Mouse (Mus musculus): ENCODE results near the gene Emilin2. TPM values are rescaled to one million over a fixed set of nuclear protein-coding genes. Genes with fewer than 3 reads are reported as not detected.

The Emilin2 gene
- polyA plus RNA-seq, 1 experiment from 2014 or later = 12.0 TPM

GRCm38 (mm10) chr17:71216263-71216662 lies 95.5 kb downstream of the Emilin2 start:
- 69% methylated on average over 2 of the region's 2 CpGs for WGBS (ENCODE audit: insufficient replicate concordance)
- Histone ChIP-seq H3K4me2 (ENCODE audit: low read depth, low read length) (peak overlapping the region; percentile 29), H3K27ac (ENCODE audit: low read depth) (peak overlapping the region; percentile 5; the same call in 1 of the 2 replicates), H3K27me3 (ENCODE audit: insufficient read depth, low read length) (no peaks in the 10 kb centered on the region), H3K9ac (replicated peaks) (0 out of 2 replicates have a peak overlapping the region, but pooled peaks have one; percentile 8), H3K4me1 (ENCODE audit: insufficient read depth) (peaks cover 41% of the 10 kb centered on the region), H3K9me3 (ENCODE audit: low read length) (no peaks in the 10 kb centered on the region), H3K4me3 (ENCODE audit: low read depth, low read length) (no peak overlapping the region), H3K36me3 (replicated peaks; ENCODE audit: insufficient read depth, low read length) (peaks cover 46% of the 10 kb centered on the region)
- ATAC-seq = no peak
- TF ChIP-seq CTCF (IDR thresholded peaks at IDR 0.05; ENCODE audit: low read depth) (no peak), EP300 (IDR thresholded peaks at IDR 0.05; ENCODE audit: low read depth) (no peak)
- no peak for DNase-seq

GRCm38 (mm10) chr17:71215241-71215839 lies 96.4 kb downstream of the Emilin2 start:
- peaks cover 38% of the 10 kb centered on the region for H3K36me3 ChIP-seq (replicated peaks; ENCODE audit: insufficient read depth, low read length)
- peaks cover 45% of the 10 kb centered on the region for H3K4me1 ChIP-seq (ENCODE audit: insufficient read depth)
- peak overlapping the region; percentile 39; the same call in 1 of the 2 replicates for H3K9ac ChIP-seq (replicated peaks)
- no peak for TF ChIP-seq EP300 (IDR thresholded peaks at IDR 0.05; ENCODE audit: low read depth)
- no peak for TF ChIP-seq CTCF (IDR thresholded peaks at IDR 0.05; ENCODE audit: low read depth)
- no peaks in the 10 kb centered on the region for H3K27me3 ChIP-seq (ENCODE audit: insufficient read depth, low read length)
- peak overlapping the region; percentile 33 for H3K4me3 ChIP-seq (ENCODE audit: low read depth, low read length)
- no peaks in the 10 kb centered on the region for H3K9me3 ChIP-seq (ENCODE audit: low read length)
- H3K4me2 ChIP-seq (ENCODE audit: low read depth, low read length) = peak overlapping the region; percentile 63
- 35% methylated on average over 2 of the region's 2 CpGs for WGBS (ENCODE audit: insufficient replicate concordance)
- DNase-seq (no peak), ATAC-seq (no peak)
- H3K27ac ChIP-seq (ENCODE audit: low read depth) = peak overlapping the region; percentile 64; the same call in 1 of the 2 replicates

GRCm38 (mm10) chr17:71214514-71215240 lies 97.1 kb downstream of the Emilin2 start:
- Histone ChIP-seq H3K9me3 (ENCODE audit: low read length) (no peaks in the 10 kb centered on the region), H3K27ac (ENCODE audit: low read depth) (peak overlapping the region; percentile 64), H3K4me1 (ENCODE audit: insufficient read depth) (peaks cover 51% of the 10 kb centered on the region), H3K4me2 (ENCODE audit: low read depth, low read length) (peak overlapping the region; percentile 63), H3K36me3 (replicated peaks; ENCODE audit: insufficient read depth, low read length) (peaks cover 39% of the 10 kb centered on the region), H3K4me3 (ENCODE audit: low read depth, low read length) (peak overlapping the region; percentile 33), H3K27me3 (ENCODE audit: insufficient read depth, low read length) (no peaks in the 10 kb centered on the region), H3K9ac (replicated peaks) (peak overlapping the region; percentile 39)
- 34% methylated on average over 17 of the region's 17 CpGs for WGBS (ENCODE audit: insufficient replicate concordance)
- ATAC-seq = no peak
- TF ChIP-seq CTCF (IDR thresholded peaks at IDR 0.05; ENCODE audit: low read depth) (no peak), EP300 (IDR thresholded peaks at IDR 0.05; ENCODE audit: low read depth) (no peak; the same call in 1 of the 2 replicates)
- DNase-seq = no peak

- Histone ChIP-seq H3K4me3 (ENCODE audit: low read depth, low read length) (no peak overlapping the region), H3K4me1 (ENCODE audit: insufficient read depth) (peaks cover 54% of the 10 kb centered on the region), H3K9ac (replicated peaks) (no peak overlapping the region), H3K27ac (ENCODE audit: low read depth) (no peak overlapping the region), H3K36me3 (replicated peaks; ENCODE audit: insufficient read depth, low read length) (peaks cover 29% of the 10 kb centered on the region), H3K9me3 (ENCODE audit: low read length) (no peaks in the 10 kb centered on the region), H3K4me2 (ENCODE audit: low read depth, low read length) (peak overlapping the region; percentile 63; the same call in 1 of the 2 replicates), H3K27me3 (ENCODE audit: insufficient read depth, low read length) (no peaks in the 10 kb centered on the region)
- ATAC-seq = no peak
- DNase-seq = no peak
- no peak for TF ChIP-seq EP300 (IDR thresholded peaks at IDR 0.05; ENCODE audit: low read depth)
- TF ChIP-seq CTCF (IDR thresholded peaks at IDR 0.05; ENCODE audit: low read depth) = 0 out of 2 replicates have a peak, but pooled peaks have one; percentile 7
- WGBS (ENCODE audit: insufficient replicate concordance) = 84% methylated on average over 1 of the region's 1 CpGs
Measured at GRCm38 (mm10) chr17:71213666-71214065, 98.1 kb downstream of the Emilin2 start.

GRCm38 (mm10) chr17:71211962-71212646 lies 99.7 kb downstream of the Emilin2 start:
- peaks cover 21% of the 10 kb centered on the region for H3K36me3 ChIP-seq (replicated peaks; ENCODE audit: insufficient read depth, low read length)
- DNase-seq = no peak
- 0 out of 2 replicates have a peak overlapping the region, but pooled peaks have one; percentile 22 for H3K9ac ChIP-seq (replicated peaks)
- WGBS (ENCODE audit: insufficient replicate concordance) = 59% methylated on average over 6 of the region's 6 CpGs
- H3K4me1 ChIP-seq (ENCODE audit: insufficient read depth) = peaks cover 54% of the 10 kb centered on the region
- TF ChIP-seq CTCF (IDR thresholded peaks at IDR 0.05; ENCODE audit: low read depth) (no peak), EP300 (IDR thresholded peaks at IDR 0.05; ENCODE audit: low read depth) (peak; percentile 99)
- peak overlapping the region; percentile 79 for H3K27ac ChIP-seq (ENCODE audit: low read depth)
- no peaks in the 10 kb centered on the region for H3K27me3 ChIP-seq (ENCODE audit: insufficient read depth, low read length)
- peak overlapping the region; percentile 63 for H3K4me2 ChIP-seq (ENCODE audit: low read depth, low read length)
- H3K4me3 ChIP-seq (ENCODE audit: low read depth, low read length) = 0 out of 2 replicates have a peak overlapping the region, but pooled peaks have one; percentile 11
- H3K9me3 ChIP-seq (ENCODE audit: low read length) = no peaks in the 10 kb centered on the region
- peak; percentile 80 for ATAC-seq

DNA sequence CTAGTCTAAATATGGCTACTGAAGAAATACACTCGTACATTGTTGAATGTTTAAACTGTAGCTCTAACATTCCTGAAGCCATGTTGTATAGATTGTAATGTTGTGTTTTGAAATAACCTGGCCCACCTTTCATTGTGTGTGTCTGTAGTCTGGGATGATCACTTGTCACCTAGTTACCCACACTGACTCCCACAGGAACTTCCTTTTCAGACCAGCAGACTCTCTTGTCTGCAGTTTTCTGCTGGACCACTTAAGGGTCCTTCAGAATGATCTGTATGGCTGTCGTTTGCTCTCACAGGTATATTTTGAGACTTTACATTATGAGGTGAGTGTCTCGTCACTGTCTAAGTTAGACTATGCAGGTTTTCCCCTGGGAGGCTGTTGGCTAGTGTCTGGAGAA lies 101.8 kb downstream of the Emilin2 start:
- peak overlapping the region; percentile 45; the same call in 1 of the 2 replicates for H3K9ac ChIP-seq (replicated peaks)
- H3K4me2 ChIP-seq (ENCODE audit: low read depth, low read length) = peak overlapping the region; percentile 33
- no peaks in the 10 kb centered on the region for H3K27me3 ChIP-seq (ENCODE audit: insufficient read depth, low read length)
- TF ChIP-seq CTCF (IDR thresholded peaks at IDR 0.05; ENCODE audit: low read depth) = no peak
- no peak for TF ChIP-seq EP300 (IDR thresholded peaks at IDR 0.05; ENCODE audit: low read depth)
- 53% methylated on average over 3 of the region's 3 CpGs for WGBS (ENCODE audit: insufficient replicate concordance)
- H3K4me1 ChIP-seq (ENCODE audit: insufficient read depth) = peaks cover 51% of the 10 kb centered on the region
- H3K4me3 ChIP-seq (ENCODE audit: low read depth, low read length) = no peak overlapping the region
- ATAC-seq (no peak), DNase-seq (no peak)
- H3K36me3 ChIP-seq (replicated peaks; ENCODE audit: insufficient read depth, low read length) = peaks cover 9% of the 10 kb centered on the region
- H3K9me3 ChIP-seq (ENCODE audit: low read length) = no peaks in the 10 kb centered on the region
- H3K27ac ChIP-seq (ENCODE audit: low read depth) = peak overlapping the region; percentile 52; the same call in 1 of the 2 replicates

Data from liver, postnatal 0 days (tissue).